Mouse (Mus musculus) stomach, embryonic 15.5 days (tissue): ENCODE data around the gene Dynlrb1. TPM values are rescaled to one million over a fixed set of nuclear protein-coding genes. Genes with fewer than 3 reads are reported as not detected.

Experiments used
- ATAC-seq: fragments of 200-750 bp; cut with Nextera tagmentation; 2 replicates; pipeline ENCODE4 v1.8.0; 2017; ENCODE audit warnings: low read depth, moderate number of reproducible peaks, moderate TSS enrichment; ENCODE audit not compliant: insufficient read depth, low FRiP score
- H3K27ac ChIP-seq: fragments of 300-500 bp; sonication (generic); 2 replicates; pipeline ENCODE4 v1.5.1; 2015; ENCODE audit warnings: mild to moderate bottlenecking, inconsistent platforms
- H3K27me3 ChIP-seq: fragments of 300-500 bp; sonication (generic); replicated peaks from 2 replicates; pipeline ENCODE4 v1.6.1; 2015; ENCODE audit warnings: inconsistent platforms
- H3K36me3 ChIP-seq: fragments of 300-500 bp; sonication (generic); 2 replicates; pipeline ENCODE4 v1.6.1; 2015; ENCODE audit warnings: inconsistent platforms
- H3K4me1 ChIP-seq: fragments of 300-500 bp; sonication (generic); 2 replicates; pipeline ENCODE4 v1.6.1; 2015; ENCODE audit warnings: inconsistent platforms
- H3K4me2 ChIP-seq: fragments of 300-500 bp; sonication (generic); 2 replicates; pipeline ENCODE4 v1.6.1; 2015; ENCODE audit warnings: mild to moderate bottlenecking, inconsistent platforms
- H3K4me3 ChIP-seq: fragments of 300-500 bp; sonication (generic); replicated peaks from 2 replicates; pipeline ENCODE4 v1.5.1; 2015; ENCODE audit warnings: inconsistent platforms
- H3K9ac ChIP-seq: fragments of 300-500 bp; sonication (generic); 2 replicates; pipeline ENCODE4 v1.6.1; 2015; ENCODE audit warnings: inconsistent platforms
- H3K9me3 ChIP-seq: fragments of 300-500 bp; sonication (generic); 2 replicates; pipeline ENCODE4 v1.6.1; 2016; ENCODE audit warnings: inconsistent platforms
- WGBS: fragments of 180-500 bp; shearing (Covaris S2); methylation state at CpG from one replicate; pipeline ENCODE4 v1.1.7; 2015; 5-methylcytosine and 5-hydroxymethylcytosine counted together
- polyA plus RNA-seq: library from polyadenylated mRNA; unstranded; fragments of >200 nt; fragmentation: Nextera tagmentation; extraction: Ambion mirVana; gene quantifications from 2 replicates; pipeline ENCODE4 v1.2.1, GENCODE M21; 2015

Gene Dynlrb1
- 342 and 358 TPM in 2 replicates for polyA plus RNA-seq

DNA sequence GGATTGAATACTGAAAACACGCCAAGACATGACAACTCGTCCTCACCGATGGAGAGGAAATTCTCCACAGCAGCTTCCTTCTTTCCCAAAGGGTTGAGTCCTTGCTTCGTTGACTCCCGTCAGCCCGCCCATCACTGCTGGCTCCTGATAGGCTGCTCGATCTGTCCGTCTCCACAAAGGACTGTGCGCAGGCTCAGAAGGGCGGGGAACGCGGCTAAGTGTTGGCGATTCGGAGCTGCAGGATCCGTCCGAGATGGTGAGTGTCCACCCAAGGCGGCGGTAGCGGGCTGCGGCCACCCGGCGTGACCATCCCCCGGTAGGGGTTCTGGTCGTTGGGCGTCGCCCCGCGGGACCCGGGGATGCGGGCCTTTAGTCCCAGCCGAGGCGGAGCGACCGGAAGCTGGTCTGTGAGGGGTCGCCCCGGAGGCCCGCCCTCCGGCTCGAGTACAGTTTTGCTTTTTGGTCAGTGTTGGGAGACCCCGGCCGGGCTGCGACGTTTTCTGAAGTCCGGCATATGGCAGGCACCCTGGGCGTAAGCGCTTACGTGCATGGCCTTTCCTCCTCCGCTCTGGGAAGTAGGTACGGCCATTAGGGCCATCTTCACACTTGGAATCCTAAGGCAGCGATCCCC lies at the start of gene Dynlrb1:
Gene Dynlrb1, plus strand, starts transcription at position 172 of the 631 bp plus-strand sequence.
- Histone ChIP-seq H3K27me3 (no peaks in the 10 kb centered on the region), H3K9ac (peak within 1 kb of the TSS; percentile 91), H3K4me1 (peaks cover 12% of the 10 kb centered on the region), H3K4me2 (peak within 1 kb of the TSS; percentile 73), H3K9me3 (no peaks in the 10 kb centered on the region), H3K4me3 (peak within 1 kb of the TSS; percentile 91), H3K27ac (peak within 1 kb of the TSS; percentile 89), H3K36me3 (no peaks in the 10 kb centered on the region)
- under 1% methylated on average over 50 of the region's 50 CpGs for WGBS
- ATAC-seq, result peak; percentile 99

DNA sequence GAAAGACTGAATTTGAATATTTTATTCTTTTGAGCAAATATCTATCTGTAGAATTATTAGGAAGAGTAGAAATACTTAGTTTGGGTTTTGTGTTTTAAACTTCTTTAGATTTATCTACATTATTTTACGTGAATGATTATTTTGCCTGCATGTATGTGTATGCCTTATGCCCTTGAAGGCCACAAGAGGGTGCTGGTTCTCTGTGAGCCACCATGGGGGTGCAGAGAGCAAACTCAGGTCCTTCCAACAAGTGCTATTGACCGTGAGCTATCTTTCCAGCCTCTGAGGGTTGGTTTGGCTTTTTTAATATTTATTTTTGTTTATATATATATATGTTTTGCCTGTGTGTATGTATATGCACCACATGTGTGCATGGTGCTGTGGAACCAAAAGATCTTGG lies 28.9 kb upstream of the Dynlrb1 start:
- WGBS, result 73% methylated on average over 2 of the region's 2 CpGs
- peaks cover 21% of the 10 kb centered on the region for H3K36me3 ChIP-seq
- H3K4me1 ChIP-seq, result no peaks in the 10 kb centered on the region

DNA sequence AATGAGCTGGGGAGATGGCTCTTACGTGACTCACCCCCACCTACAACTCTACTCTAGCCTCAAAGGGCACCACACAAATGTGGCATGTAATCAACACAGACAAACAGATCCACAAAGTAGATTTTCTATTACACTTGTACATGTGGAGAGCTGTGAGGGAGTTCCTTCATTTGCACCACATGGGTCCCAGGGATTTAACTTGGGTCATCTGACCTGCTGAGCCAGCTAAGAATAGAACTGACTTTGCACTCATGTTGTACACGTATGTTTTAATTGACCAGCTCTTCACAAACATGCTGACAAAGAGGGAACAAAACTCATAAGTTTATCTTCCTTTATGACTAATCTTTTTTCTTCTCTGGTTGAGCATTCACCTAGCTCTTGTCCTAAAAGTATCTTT lies 13.2 kb upstream of the Dynlrb1 start:
- H3K27ac ChIP-seq, result no peak overlapping the region

More for the DNA sequence above, 28.9 kb upstream of the Dynlrb1 start:
- Histone ChIP-seq H3K4me3 (no peak overlapping the region), H3K4me2 (no peak overlapping the region), H3K9ac (no peak overlapping the region), H3K27ac (no peak overlapping the region), H3K9me3 (no peaks in the 10 kb centered on the region), H3K27me3 (no peaks in the 10 kb centered on the region)
- ATAC-seq, result no peak

DNA sequence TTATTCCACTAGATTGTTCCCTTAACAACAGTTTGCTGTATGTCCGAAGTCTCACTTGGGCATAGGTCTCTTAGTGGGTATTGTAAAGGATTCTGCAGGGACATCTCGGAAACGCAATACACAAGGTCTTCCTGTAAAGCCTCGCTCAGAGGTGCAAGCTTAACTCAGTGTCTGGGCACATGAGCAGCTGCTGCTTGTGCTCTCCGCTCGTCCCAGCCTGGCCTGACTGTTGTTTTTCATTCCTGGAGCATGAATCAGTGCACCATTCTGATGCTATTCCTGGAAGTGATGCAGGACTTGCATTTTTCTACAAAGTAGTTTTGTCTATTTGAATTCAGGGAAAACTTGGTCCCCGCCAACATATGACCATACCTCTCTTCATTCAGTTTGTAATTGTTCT lies 11.6 kb upstream of the Dynlrb1 start:
- H3K4me2 ChIP-seq, result no peak overlapping the region
- H3K27ac ChIP-seq, result no peak overlapping the region
- no peaks in the 10 kb centered on the region for H3K27me3 ChIP-seq
- no peaks in the 10 kb centered on the region for H3K4me1 ChIP-seq
- no peak overlapping the region for H3K4me3 ChIP-seq
- 90% methylated on average over 7 of the region's 7 CpGs for WGBS
- H3K9me3 ChIP-seq, result no peaks in the 10 kb centered on the region
- no peak overlapping the region for H3K9ac ChIP-seq
- peaks cover 27% of the 10 kb centered on the region for H3K36me3 ChIP-seq
- ATAC-seq, result no peak

More for the DNA sequence above, 13.2 kb upstream of the Dynlrb1 start:
- Histone ChIP-seq H3K4me1 (no peaks in the 10 kb centered on the region), H3K27me3 (no peaks in the 10 kb centered on the region), H3K4me2 (no peak overlapping the region), H3K9me3 (no peaks in the 10 kb centered on the region), H3K4me3 (no peak overlapping the region), H3K36me3 (peaks cover 38% of the 10 kb centered on the region), H3K9ac (no peak overlapping the region)
- no peak for ATAC-seq
- 85% methylated on average over 2 of the region's 2 CpGs for WGBS

DNA sequence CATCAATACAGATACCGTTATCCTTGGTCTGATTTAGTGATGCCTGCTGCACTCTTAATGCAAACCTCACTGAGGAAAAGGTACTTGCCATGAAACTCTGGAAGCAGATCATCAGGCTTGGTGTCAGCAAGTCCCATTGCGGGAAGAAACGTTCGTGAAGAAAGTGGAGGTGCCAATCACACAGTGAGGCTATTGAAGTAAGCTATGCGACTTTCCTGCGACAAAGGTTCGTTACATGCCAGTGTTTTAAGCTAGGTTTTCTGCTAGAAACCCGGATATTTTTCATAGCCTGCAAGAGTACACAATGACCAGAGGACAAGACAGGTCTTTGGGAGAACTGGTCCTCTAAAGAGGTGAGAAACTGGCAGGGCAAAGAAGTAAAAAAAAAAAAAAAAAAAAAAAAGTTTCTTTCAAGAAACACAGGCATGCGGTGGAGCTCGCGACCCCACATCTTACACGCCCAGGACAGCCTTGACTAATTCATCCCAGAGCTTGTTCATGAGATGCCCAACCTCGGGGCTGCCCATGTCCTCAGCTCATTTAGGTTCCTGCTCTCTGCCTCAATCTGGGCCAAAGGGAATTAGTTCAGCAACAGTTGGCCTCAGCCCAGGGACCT lies 479 bp upstream of the Dynlrb1 start:
- H3K9ac ChIP-seq, result peak overlapping the region; percentile 91; the same call in 1 of the 2 replicates
- H3K4me3 ChIP-seq, result peak overlapping the region; percentile 91
- peak; percentile 83 for ATAC-seq
- WGBS, result 5% methylated on average over 13 of the region's 13 CpGs
- no peaks in the 10 kb centered on the region for H3K36me3 ChIP-seq
- no peaks in the 10 kb centered on the region for H3K9me3 ChIP-seq
- no peaks in the 10 kb centered on the region for H3K27me3 ChIP-seq
- H3K27ac ChIP-seq, result peak overlapping the region; percentile 89
- peak overlapping the region; percentile 73 for H3K4me2 ChIP-seq
- H3K4me1 ChIP-seq, result peaks cover 12% of the 10 kb centered on the region

DNA sequence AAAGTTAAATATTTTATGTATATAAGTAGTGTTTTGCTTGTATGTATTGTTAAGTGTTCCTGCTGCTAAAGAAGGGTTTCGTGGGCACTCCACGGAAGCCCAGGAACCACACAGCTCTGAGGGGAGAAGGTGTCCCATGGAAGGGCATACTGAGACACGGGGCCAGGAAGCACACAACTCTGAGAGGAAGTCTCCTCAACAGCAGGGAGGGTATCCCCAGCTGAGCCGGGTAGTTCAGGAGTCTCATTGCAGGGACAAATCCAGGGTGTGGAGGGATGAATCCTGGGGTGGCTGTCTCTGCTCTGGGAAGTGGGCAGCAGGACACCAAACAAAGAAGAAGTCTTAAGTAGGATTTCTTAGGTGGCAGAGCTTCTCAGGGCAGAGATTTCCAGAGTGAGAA lies 943 bp downstream of the Dynlrb1 start:
- 13% methylated on average over 4 of the region's 4 CpGs for WGBS
- ATAC-seq, result no peak
- peak overlapping the region; percentile 89 for H3K27ac ChIP-seq
- peak overlapping the region; percentile 68 for H3K4me2 ChIP-seq
- no peaks in the 10 kb centered on the region for H3K27me3 ChIP-seq
- peak overlapping the region; percentile 91 for H3K4me3 ChIP-seq
- H3K4me1 ChIP-seq, result peaks cover 12% of the 10 kb centered on the region
- peak overlapping the region; percentile 91; the same call in 1 of the 2 replicates for H3K9ac ChIP-seq
- no peaks in the 10 kb centered on the region for H3K9me3 ChIP-seq
- no peaks in the 10 kb centered on the region for H3K36me3 ChIP-seq

DNA sequence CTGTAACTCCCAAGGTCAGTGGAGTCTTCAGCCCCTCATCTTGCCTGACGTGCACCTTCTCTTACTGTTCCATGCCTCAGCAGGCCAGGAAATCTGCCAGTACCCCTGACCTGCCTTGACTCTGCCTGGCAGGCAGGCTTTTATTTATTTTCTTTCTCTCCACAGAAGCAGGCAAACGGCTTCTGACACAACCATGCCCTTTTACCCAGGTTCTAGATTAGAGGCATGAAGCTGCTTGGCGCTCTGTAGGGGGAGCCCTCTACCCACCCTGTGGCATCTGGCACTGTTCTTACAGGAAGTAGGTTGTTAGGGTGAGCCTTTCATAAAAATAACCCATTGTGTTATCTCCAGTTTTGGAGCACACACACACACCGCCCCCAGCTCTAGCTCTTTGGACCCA lies 4.6 kb downstream of the Dynlrb1 start:
- peaks cover 20% of the 10 kb centered on the region for H3K36me3 ChIP-seq
- 68% methylated on average over 4 of the region's 4 CpGs for WGBS
- H3K4me2 ChIP-seq, result no peak overlapping the region
- no peak for ATAC-seq
- H3K4me1 ChIP-seq, result peaks cover 9% of the 10 kb centered on the region
- no peak overlapping the region for H3K27ac ChIP-seq
- no peaks in the 10 kb centered on the region for H3K9me3 ChIP-seq
- no peaks in the 10 kb centered on the region for H3K27me3 ChIP-seq
- no peak overlapping the region for H3K4me3 ChIP-seq
- no peak overlapping the region for H3K9ac ChIP-seq

DNA sequence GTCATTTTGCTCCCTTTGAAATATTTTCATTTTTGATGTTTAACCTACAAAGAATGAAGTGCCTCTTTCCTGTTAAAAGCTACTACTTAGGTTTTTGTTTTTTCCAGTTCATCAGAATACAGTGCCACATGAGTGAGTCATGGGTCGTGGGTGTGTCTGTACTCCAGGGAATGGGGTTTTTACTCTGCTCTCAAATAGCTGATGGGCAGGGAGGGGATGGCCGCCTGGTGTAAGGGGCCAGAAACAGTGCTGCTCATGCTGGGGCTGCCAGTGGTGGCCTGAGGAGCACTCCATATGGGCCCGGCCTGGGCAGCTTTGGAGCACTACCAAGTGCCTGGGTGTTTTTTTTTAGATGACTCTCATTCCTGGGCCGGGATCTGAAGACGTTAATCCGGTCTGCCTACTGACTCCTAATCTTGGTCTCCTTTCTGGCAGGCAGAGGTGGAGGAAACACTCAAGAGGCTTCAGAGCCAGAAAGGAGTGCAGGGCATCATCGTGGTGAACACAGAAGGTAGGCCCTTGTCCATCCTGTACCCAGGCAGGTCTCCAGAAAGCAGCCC lies 6.0 kb downstream of the Dynlrb1 start:
- H3K4me3 ChIP-seq, result no peak overlapping the region
- H3K4me2 ChIP-seq, result no peak overlapping the region
- no peak overlapping the region for H3K9ac ChIP-seq
- peaks cover 34% of the 10 kb centered on the region for H3K36me3 ChIP-seq
- H3K27ac ChIP-seq, result no peak overlapping the region
- H3K9me3 ChIP-seq, result no peaks in the 10 kb centered on the region
- peaks cover 7% of the 10 kb centered on the region for H3K4me1 ChIP-seq
- no peaks in the 10 kb centered on the region for H3K27me3 ChIP-seq
- WGBS, result 85% methylated on average over 7 of the region's 7 CpGs
- ATAC-seq, result no peak

DNA sequence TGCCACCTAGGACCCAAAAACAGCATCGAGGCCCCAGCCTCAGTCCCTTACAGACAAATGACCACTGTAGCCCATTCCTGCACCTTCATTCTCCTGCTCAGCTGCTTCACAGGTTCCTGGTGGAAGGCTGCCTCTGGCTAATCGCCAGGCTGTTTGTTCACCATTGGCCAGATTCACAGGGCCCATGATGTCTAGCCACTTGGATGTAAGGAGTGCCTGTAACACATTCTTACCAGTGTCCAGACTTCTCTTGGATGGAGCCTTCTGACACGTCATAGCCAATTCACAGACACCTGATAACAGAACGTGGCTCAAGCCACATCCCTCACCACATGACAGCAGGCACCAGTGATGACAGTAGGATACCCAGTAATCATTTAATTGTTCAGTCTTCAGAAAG lies 9.9 kb downstream of the Dynlrb1 start:
- H3K4me1 ChIP-seq, result no peaks in the 10 kb centered on the region
- no peak for ATAC-seq
- H3K4me2 ChIP-seq, result no peak overlapping the region
- no peak overlapping the region for H3K27ac ChIP-seq
- no peaks in the 10 kb centered on the region for H3K9me3 ChIP-seq
- 89% methylated on average over 4 of the region's 4 CpGs for WGBS
- peaks cover 70% of the 10 kb centered on the region for H3K36me3 ChIP-seq
- H3K9ac ChIP-seq, result no peak overlapping the region
- no peak overlapping the region for H3K4me3 ChIP-seq
- no peaks in the 10 kb centered on the region for H3K27me3 ChIP-seq

DNA sequence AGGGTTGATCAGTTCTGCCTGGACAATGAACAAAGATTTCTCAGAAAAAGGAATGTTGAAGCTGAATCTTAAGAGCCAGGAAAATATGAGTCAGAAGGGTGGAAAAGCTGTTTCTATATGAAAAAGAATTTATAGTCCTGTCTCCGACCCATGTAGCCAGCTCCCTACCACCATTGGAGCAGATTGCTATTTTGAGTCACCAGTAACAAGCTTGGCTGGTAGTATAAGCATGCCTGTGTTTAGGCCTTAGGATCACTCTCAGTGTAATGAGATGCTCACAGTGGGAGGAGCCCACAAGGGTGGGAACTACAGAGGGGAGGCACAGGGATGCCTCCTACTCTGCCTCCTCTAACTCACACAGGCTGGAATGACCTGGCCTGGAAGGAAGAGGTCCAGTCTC lies 11.9 kb downstream of the Dynlrb1 start:
- Histone ChIP-seq H3K4me3 (no peak overlapping the region), H3K36me3 (peaks cover 71% of the 10 kb centered on the region), H3K9ac (no peak overlapping the region), H3K4me1 (no peaks in the 10 kb centered on the region), H3K27ac (no peak overlapping the region), H3K9me3 (no peaks in the 10 kb centered on the region), H3K4me2 (no peak overlapping the region), H3K27me3 (no peaks in the 10 kb centered on the region)
- ATAC-seq, result no peak
- WGBS, result 78% methylated on average over 1 of the region's 1 CpGs

DNA sequence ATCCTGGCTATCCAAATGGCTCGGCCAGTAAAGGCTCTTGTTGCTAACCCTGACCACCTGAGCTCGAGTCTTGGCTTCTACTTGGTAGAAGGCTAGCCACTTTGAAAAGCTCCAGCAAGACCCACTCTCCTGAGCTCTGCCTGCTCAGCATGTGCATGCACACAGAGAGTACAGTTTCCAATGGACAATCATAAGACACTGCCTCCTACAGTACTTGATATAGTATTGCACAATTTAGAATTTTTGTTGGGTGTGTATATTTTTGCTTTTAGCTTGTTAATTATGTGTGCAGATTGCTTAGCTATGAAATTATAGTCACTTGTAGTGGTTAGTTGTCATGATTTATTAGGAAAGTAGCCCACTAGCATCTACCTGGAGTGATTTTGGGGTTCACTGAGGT lies 12.4 kb downstream of the Dynlrb1 start:
- Histone ChIP-seq H3K4me3 (no peak overlapping the region), H3K9me3 (no peaks in the 10 kb centered on the region), H3K36me3 (peaks cover 67% of the 10 kb centered on the region), H3K27ac (no peak overlapping the region), H3K9ac (no peak overlapping the region), H3K27me3 (no peaks in the 10 kb centered on the region), H3K4me1 (no peaks in the 10 kb centered on the region), H3K4me2 (no peak overlapping the region)
- 76% methylated on average over 2 of the region's 2 CpGs for WGBS
- no peak for ATAC-seq

DNA sequence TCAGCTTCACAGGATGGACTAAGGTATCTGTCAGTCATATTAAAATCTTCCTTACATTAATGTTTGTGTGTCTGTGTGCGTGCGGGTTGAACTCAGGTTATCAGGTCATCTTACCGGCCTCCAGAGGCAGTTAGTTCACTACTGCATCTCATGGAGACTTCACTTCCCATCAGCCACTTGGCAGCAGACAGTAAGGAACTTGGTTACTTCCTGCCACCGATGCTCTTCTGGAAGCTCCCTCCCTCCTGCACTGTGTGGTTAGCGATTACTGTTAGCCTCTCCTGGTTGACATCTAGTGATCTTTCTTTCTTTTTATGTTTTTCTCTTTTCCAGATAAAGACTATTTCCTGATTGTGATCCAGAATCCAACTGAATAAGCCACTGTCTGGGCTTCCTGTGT lies 13.3 kb downstream of the Dynlrb1 start:
- Histone ChIP-seq H3K27me3 (no peaks in the 10 kb centered on the region), H3K27ac (no peak overlapping the region), H3K9ac (no peak overlapping the region), H3K36me3 (peaks cover 60% of the 10 kb centered on the region), H3K4me3 (no peak overlapping the region), H3K4me2 (no peak overlapping the region), H3K9me3 (no peaks in the 10 kb centered on the region), H3K4me1 (no peaks in the 10 kb centered on the region)
- WGBS, result 90% methylated on average over 5 of the region's 5 CpGs
- ATAC-seq, result no peak
